Mouse (Mus musculus) retina, adult 2 months (tissue): ENCODE measurements around the gene Supt6.
A peak's percentile ranks its signal among the peaks of the same experiment; 100 is the strongest.

ENCODE experiments used
- DNase-seq: peaks from one replicate; pipeline ENCODE4 v3.0.0-alpha.2; 2012; ENCODE audit warnings: low read depth, low spot score

Supt6 gene

DNA sequence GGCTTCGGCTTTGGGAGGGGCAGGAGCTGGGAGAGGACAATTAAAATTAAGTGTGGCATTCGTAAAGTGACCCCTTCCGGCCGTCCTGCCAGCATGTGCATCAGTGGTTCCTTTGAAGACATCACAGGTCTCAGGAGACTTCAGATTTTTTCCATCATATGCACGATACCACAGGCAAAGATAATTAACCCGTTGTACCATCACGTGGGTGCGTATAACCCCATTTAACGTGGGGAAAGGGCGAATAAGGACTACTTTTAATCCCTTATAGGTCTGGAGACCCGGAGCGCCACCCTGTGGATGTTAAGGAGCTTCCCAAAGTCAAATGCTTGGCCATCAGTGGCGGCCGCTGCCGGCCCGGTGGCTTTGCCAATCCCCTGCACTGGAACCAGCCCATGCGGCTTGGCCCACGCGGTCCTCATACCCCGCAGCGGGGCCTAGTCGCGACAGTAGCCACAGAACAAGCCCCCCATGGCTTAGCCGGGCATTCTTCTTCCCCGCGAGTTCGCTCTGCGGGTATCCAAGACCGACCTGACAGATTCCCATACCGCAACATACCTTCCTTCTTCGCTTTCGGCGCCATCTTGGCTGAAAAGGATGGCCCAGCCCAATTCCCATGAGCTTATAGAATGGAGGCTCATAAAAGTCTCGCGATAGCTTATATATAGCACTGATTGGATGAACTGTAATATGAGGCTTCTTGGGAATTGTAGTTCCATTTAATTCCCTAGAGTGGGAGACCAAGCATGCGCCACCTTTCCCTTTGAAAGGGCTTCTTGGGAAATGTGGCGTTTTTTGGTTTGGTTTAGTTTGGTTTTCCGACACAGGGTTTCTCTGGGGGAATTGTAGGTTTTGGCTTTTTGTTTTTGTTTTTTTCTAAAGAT, 62.6 kb downstream of the Supt6 start, which contains the start of gene Rpl23a:
Gene Rpl23a (minus strand): TSS at position 624 of the 884 bp plus-strand sequence.
- peak; percentile 83 for DNase-seq

DNA sequence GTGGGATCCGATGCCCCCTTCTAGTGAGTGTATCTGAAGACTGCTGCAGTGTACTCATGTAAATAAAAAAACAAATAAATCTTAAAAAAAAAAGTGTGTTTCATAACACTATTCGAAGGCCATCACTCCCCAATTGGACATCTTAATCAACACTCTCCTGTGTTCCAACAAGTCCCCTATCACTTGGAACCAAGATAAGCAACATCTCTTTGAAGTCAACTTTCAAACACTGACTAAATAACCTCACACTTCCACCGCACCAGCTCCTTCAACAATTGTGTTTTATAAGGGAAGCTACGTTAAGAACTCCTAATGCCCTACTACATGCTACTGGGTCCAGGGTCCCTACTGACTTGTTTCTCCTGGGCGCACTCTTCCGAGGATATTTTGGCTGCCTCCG, 63.3 kb downstream of the Supt6 start:
- no peak for DNase-seq

GRCm38 (mm10) chr11:78181830-78182357, 63.9 kb downstream of the Supt6 start:
- DNase-seq = no peak

DNA sequence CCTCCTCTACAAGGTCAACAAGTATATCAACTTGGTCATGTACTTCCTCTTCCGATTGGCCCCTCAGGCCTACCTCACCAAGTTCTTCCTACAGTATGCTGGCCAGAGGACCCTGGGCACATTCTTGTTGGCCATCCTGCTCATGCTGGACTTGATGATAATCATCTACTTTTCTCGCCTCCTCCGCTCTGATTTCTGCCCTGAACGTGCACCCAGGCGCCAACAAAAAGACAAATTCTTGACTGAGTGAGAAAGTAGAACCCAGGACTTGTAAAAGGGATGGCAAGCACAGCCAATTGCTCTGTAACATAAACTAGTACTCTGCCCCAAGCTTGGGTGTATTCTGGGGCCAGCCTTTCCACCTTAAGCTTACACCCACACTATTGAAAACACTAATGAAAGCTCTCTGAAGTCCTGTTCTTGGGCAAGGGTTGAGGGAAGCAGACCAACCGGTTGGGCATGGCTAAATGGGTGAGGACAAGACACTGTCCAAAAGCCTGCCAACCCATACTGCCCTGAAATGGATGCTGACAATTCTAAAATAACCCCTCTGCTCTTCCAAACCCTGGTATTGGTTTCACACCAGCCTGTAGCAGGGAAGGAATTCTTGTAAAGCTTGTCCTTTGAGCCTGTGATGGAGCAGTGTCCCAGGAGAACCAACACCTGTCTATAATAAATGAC, 65.6 kb downstream of the Supt6 start:
- no peak for DNase-seq

DNA sequence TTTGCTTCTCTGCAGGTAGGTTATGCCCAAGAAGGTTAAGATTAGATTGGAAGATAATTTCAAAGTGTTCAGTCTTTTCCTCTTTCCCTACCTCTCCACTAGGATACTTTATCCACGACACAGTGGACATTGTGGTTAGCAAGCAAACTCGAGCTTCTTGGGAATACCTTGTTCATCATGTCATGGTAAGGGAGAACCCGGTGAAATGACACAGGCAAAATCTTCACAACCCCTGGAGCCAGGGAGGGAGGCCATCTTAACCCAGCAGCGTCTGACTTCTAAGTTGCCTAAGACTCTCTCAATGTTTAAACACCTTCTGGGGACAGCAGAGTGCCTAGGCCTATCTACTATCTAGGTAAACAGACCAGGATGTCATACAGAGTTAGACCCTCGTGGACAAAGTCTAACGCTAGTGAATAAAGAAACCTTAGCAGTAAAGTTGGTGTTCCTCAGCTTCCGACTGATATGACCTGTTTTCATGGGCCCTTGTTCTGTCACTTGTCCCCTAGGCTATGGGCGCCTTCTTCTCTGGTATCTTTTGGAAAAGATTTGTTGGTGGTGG, 66.3 kb downstream of the Supt6 start:
- no peak for DNase-seq

DNA sequence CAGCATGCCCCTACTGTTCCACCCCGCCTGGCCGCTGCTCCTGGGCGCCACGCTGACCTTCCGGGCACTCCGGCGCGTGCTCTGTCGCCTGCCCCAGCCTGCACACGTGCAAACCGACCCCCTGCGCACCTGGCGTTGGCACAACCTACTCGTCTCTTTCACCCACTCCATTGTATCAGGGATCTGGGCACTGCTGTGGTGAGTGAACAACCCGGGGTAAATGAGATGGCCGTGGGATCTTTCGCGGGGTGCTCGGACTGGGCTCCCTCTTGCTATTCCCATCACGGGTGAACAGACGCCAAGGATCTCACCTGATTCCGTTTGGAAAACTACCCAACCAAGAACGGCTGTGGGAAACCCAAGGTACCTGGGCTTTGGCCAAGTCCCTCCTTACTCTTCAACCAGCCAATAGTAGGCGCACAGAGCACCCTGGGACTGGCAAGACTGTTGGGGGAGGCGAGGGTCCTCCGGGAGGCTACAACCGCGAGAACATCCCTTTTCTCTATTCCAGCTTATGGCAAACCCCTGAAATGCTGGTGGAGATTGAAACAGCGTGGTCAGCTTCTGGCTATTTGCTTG, 66.8 kb downstream of the Supt6 start:
- DNase-seq = no peak

DNA sequence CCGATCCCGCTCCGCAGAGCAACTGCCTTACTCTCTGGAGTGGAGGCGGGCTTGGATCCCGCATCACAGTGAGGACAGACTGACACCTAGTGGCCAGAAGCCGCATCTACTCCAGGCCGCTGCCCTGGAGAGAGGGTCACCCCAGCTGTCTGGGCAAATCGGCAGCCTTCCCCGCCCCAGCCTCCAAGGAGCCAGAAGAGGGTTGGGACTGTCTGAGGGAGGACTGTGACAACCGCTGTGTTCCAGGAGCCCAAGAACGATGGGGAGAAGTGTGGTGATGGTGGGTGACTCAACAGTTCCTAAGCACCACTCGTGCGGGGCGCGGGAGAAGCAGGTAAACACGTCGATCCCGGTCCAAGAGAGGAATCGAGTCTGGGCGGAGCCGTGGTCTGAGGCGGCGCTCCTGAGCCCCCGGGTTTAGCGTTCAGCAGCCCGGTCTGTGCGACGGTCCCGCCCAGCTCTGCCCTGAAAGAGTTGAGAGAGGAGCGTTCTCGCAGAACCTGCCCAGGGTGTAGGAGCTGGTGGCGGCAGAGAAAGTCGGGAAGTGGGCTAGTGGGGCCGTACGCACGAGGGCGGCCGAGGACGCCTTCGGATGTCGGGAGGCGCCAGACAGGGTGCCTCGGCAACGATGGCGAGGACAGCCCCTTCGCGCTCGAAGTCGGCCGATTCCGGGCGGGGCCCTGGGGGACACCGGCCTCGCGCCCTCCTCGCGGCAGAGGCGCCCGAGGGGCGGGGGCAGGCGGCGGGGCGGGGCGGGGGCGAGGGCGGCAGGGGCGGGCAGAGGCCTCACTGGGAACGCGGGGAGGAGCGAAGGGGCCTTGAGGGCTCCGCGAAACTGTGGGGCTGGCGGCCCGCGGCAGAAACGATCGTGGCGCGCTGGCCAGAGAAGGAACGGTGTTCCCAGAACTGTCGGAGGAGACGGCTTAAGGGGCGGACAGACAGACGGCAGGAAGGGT, 67.6 kb downstream of the Supt6 start:
- DNase-seq = peak; percentile 71

DNA sequence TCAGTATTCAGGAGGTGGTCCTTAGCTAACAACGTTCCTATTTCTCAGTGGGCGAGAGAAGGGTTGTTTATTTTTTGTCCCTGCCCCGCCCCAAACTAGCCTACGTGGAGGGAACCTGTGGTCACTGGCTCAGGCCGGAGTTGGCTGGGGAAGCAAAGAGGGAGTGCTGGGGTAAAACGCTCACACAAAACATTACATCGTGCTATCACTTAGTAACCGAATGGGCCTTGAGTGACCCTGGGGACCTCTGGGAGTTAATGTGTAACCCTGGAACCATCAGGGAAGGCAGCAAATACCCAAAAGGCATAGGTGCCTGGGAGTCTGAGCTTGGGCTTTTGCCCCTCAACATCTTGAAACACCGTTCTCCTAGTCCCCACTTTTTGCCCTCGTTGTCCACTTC, 68.3 kb downstream of the Supt6 start:
- DNase-seq = no peak

GRCm38 (mm10) chr11:78176905-78177331, 68.9 kb downstream of the Supt6 start:
- DNase-seq = no peak

- DNase-seq = peak; percentile 54
Observed at GRCm38 (mm10) chr11:78176402-78176862, 69.4 kb downstream of the Supt6 start, which contains the start of the genes Nek8 and Tlcd1. Gene Nek8 (minus strand): TSS chr11:78176675. Gene Tlcd1 (plus strand): TSS chr11:78176711.

- no peak for DNase-seq
Observed at GRCm38 (mm10) chr11:78175771-78176401, 69.9 kb downstream of the Supt6 start.

- DNase-seq = no peak
Observed at GRCm38 (mm10) chr11:78174506-78174905, 71.3 kb downstream of the Supt6 start.

DNA sequence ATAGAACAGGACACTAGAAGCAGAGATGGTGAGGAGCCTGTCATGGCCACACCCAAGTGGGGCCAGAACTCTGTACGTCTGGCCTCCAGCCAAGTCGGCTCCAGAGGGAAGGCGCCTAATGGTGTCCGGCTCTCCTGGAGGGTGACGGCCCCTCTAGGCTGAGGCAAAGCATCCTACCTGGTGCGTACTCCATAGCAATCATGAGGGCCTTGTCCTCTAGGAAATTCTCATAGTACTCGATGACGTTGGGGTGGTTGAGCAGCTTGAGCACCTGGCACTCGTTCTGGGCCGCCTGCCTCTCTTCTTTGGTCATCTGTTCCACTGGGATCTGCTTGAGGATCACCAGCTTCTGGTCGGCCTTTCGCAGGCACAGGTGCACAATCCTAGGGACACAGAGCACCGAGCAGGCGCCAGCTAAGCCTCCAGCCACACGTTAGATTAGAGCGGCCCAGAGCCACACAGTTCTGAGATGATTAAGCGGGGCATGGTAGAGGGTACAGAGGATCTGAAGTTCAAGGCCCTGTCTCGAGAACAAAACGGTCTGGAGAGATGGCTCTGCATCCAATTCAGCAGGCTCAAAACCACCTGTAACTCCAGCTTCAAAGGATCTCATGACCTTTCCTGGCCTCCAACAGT, 72.9 kb downstream of the Supt6 start:
- no peak for DNase-seq

GRCm38 (mm10) chr11:78172034-78172747, 73.6 kb downstream of the Supt6 start:
- no peak for DNase-seq

DNA sequence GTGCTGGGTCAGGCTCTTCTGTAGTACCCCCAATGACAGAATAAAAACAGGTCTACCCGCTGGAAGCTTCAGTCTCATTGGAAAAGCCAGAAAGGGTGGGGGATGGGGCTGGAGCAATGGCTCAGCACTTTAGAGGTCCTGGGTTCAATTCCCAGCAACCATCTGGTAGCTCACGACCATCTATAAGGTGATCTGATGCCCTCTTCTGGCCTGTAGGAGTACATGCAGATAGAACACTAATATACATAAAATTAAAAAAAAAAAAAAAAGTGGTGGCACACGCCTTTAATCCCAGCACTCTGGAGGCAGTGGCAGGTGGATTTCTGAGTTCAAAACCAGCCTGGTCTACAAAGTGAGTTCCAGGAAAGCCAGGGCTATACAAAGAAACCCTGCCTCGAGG, 74.5 kb downstream of the Supt6 start:
- DNase-seq = no peak

- no peak for DNase-seq
Observed at GRCm38 (mm10) chr11:78170306-78170705, 75.5 kb downstream of the Supt6 start.

DNA sequence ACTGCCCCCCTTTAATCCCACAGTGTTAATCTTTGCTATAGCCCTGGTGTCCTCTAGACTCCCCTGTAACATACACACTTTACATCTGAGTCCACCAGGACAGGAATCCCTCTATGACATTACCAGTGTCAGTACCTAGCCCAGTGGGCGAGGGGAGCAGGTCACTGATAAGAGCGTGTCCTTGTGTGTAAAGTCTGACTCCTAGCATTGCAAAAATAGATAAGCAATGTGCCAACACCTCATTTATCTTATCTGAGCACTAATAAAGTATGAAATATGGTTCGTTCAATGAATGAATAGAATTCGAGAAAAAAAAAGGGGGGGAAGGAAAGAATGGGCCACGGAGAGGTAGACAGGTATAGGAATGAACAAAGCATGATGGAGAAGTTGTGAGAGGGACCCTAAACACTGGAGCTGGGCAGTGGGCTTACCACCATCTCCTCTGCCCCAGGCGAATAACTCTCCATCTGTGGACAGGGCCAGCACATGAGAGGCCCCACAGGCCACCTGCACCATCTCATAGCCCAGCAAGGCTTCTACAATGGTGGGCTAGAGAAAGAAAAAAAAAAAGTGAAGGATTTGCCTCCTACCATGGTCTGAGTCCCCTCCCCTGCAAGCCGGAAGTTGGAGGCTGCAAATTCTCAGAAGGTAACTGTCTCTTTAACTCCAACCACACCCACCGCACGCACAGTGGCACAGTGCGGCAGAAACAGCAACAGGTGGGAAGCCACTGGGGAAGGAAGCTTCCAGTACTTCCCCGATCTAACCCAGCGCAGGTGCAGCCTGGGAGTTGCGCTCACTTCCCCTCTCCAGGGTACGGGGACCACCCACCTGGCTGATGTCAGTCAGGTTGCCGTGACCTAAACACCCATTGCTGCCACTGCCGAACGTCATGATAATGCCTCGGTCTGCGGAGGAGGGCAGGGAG, 77.0 kb downstream of the Supt6 start:
- no peak for DNase-seq
